Mouse (Mus musculus): ENCODE results near the gene Grin1. TPM values are rescaled to one million over a fixed set of nuclear protein-coding genes. Genes with fewer than 3 reads are reported as not detected.

Gene Grin1
- polyA plus RNA-seq, 1 experiment from 2014 or later: 5.6 TPM

- H3K27ac ChIP-seq: peak within 1 kb of the TSS; percentile 80
- no peaks in the 10 kb centered on the region for H3K27me3 ChIP-seq
- under 1% methylated on average over 52 of the region's 55 CpGs for WGBS
- H3K9ac ChIP-seq: peak within 1 kb of the TSS; percentile 90
- peaks cover 35% of the 10 kb centered on the region for H3K4me1 ChIP-seq
- peaks cover 70% of the 10 kb centered on the region for H3K36me3 ChIP-seq (replicated peaks)
- ATAC-seq (ENCODE audit: low FRiP score): peak; percentile 98
- no peaks in the 10 kb centered on the region for H3K9me3 ChIP-seq
- peak within 1 kb of the TSS; percentile 73 for H3K4me3 ChIP-seq (replicated peaks)
- H3K4me2 ChIP-seq: peak within 1 kb of the TSS; percentile 93
These were observed 47.0 kb downstream of the Grin1 start, which contains the start of the genes Ssna1 and Anapc2 for GRCm38 (mm10) chr2:25271827-25272511. TSS of gene Ssna1 (minus strand) at chr2:25272438. TSS of gene Anapc2 (plus strand) at chr2:25272478.

DNA sequence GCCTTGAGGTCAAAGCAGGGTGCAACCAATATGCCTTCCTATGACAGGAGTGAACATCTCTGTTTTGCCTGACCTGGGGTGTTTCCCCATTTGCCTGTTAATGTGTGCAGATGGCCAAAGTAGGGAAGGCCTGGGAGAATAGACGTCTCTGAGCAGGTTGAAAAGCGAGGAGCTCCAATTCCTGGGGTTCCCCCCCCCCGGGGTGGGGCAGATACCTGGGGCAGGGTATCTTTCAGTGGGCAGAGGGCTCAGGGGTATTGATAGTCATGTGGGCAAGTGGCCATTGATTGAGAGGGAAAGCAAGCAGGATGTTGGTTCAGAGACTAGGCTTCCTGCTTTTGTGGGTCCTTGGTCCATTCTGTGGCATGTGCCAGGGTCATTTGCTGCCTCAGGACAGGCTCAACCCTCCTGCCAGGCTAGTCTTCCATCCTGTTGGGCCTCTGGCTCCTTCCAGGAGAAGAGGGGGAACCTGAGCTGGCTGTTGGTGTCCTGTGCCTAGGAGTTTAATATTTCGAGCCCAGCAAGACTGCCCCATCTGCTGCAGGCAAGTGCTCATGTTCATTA is 51.2 kb downstream of the Grin1 start:
- Histone ChIP-seq H3K27me3 (peaks cover 23% of the 10 kb centered on the region), H3K4me1 (peaks cover 59% of the 10 kb centered on the region), H3K4me3 (replicated peaks) (no peak overlapping the region), H3K9ac (no peak overlapping the region), H3K27ac (no peak overlapping the region), H3K4me2 (no peak overlapping the region), H3K36me3 (replicated peaks) (peaks cover 34% of the 10 kb centered on the region), H3K9me3 (no peaks in the 10 kb centered on the region)
- 80% methylated on average over 4 of the region's 4 CpGs for WGBS
- no peak for ATAC-seq (ENCODE audit: low FRiP score)

DNA sequence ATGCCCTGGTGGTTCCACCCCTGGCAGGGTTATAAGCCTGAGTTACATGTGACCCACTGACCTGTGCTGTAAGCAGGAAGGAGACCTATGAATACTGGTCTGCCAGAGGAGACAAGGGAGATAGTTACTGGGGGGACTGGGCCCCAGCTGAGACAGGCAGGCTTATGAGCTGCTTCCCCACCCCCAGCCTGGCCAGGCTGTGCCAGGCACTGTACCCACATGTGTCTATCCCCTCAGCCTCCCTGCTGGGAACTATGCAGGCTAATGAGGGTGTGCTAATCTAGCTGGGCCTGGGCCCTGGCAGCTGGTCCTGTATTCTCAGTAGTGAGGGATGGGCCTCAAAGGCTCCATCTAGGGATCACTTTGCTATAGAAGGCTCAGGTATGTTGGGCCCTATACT is 51.7 kb downstream of the Grin1 start:
- no peaks in the 10 kb centered on the region for H3K9me3 ChIP-seq
- H3K4me2 ChIP-seq: no peak overlapping the region
- peaks cover 59% of the 10 kb centered on the region for H3K4me1 ChIP-seq
- ATAC-seq (ENCODE audit: low FRiP score): no peak
- H3K27me3 ChIP-seq: peaks cover 24% of the 10 kb centered on the region
- peaks cover 34% of the 10 kb centered on the region for H3K36me3 ChIP-seq (replicated peaks)
- H3K27ac ChIP-seq: 0 out of 2 replicates have a peak overlapping the region, but pooled peaks have one; percentile 19
- H3K4me3 ChIP-seq (replicated peaks): no peak overlapping the region
- no peak overlapping the region for H3K9ac ChIP-seq

- Histone ChIP-seq H3K9me3 (no peaks in the 10 kb centered on the region), H3K36me3 (replicated peaks) (peaks cover 34% of the 10 kb centered on the region), H3K27me3 (peaks cover 24% of the 10 kb centered on the region), H3K4me3 (replicated peaks) (no peak overlapping the region), H3K9ac (no peak overlapping the region), H3K27ac (0 out of 2 replicates have a peak overlapping the region, but pooled peaks have one; percentile 19), H3K4me1 (peaks cover 62% of the 10 kb centered on the region), H3K4me2 (0 out of 2 replicates have a peak overlapping the region, but pooled peaks have one; percentile 13)
- 64% methylated on average over 2 of the region's 2 CpGs for WGBS
- ATAC-seq (ENCODE audit: low FRiP score): no peak
These were observed 52.3 kb downstream of the Grin1 start for GRCm38 (mm10) chr2:25266720-25267119.

DNA sequence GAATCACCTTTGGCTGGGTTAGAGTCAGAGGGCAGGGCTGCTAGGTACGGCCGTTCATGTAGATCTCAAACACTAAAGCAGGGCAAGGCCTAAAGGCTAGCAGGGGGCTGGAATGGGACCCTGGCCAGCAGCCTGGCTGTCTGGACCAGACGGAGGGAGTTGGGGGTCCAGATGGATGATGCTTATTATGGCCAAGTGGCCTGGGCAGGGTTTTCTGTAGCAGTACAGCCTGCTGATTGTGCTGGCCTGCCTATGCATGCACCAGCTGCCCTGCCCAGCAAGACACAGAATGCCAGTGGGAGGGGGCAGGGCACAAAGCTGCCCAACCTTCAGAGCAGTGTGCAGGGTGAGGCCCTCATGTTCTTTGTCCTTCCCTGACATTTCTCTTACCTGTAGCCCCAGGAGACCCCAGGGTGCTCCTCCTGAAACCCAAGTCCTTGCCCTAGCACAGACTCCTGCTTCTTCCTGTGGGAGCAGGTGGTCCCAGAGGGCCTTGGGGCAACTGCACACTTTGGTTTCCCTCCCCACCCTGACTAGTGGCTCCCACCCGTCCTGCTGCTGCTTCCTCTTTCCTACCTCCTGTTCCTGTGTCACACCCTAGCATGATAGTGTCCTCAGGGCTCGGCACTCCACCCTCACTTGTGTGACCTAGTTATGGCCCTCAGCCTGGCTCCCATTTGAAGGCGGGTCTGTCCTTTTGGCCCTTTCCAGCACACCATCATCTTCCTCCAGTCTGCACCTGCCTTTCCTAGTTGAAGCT is 52.9 kb downstream of the Grin1 start:
- H3K27ac ChIP-seq: no peak overlapping the region
- peaks cover 33% of the 10 kb centered on the region for H3K36me3 ChIP-seq (replicated peaks)
- 75% methylated on average over 6 of the region's 6 CpGs for whole genome bisulfite sequencing
- H3K9me3 ChIP-seq: no peaks in the 10 kb centered on the region
- no peak overlapping the region for H3K4me3 ChIP-seq (replicated peaks)
- no peak for ATAC-seq (ENCODE audit: low FRiP score)
- 0 out of 2 replicates have a peak overlapping the region, but pooled peaks have one; percentile 25 for H3K9ac ChIP-seq
- H3K4me2 ChIP-seq: peak overlapping the region; percentile 13; the same call in 1 of the 2 replicates
- H3K27me3 ChIP-seq: peaks cover 24% of the 10 kb centered on the region
- H3K4me1 ChIP-seq: peaks cover 56% of the 10 kb centered on the region

GRCm38 (mm10) chr2:25264851-25265250 is 54.1 kb downstream of the Grin1 start:
- WGBS: 81% methylated on average over 3 of the region's 3 CpGs
- no peak overlapping the region; the same call in 1 of the 2 replicates for H3K4me2 ChIP-seq
- no peak overlapping the region for H3K9ac ChIP-seq
- H3K4me1 ChIP-seq: peaks cover 49% of the 10 kb centered on the region
- peaks cover 21% of the 10 kb centered on the region for H3K36me3 ChIP-seq (replicated peaks)
- H3K27ac ChIP-seq: no peak overlapping the region
- no peaks in the 10 kb centered on the region for H3K9me3 ChIP-seq
- H3K27me3 ChIP-seq: peaks cover 24% of the 10 kb centered on the region
- H3K4me3 ChIP-seq (replicated peaks): no peak overlapping the region
- no peak for ATAC-seq (ENCODE audit: low FRiP score)

DNA sequence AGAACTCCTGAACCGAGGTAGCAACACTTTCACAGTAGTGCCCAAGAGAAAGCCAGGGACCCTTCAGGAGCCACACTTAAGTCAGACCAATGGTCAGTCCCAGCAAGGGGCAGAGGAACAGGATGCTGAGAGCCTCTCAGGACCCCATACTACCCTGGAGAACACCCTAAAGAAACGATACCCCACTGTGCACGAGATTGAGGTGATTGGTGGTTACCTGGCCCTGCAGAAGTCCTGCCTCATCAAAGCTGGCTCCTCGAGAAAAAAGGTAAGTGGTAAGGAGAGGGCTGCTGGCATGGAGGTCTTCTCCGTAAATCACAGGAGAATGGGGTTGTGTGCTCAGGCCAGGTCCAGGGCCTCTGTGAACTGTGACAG is 54.7 kb downstream of the Grin1 start:
- peak overlapping the region; percentile 99; the same call in 1 of the 2 replicates for H3K4me2 ChIP-seq
- no peaks in the 10 kb centered on the region for H3K9me3 ChIP-seq
- no peak overlapping the region for H3K9ac ChIP-seq
- peaks cover 15% of the 10 kb centered on the region for H3K36me3 ChIP-seq (replicated peaks)
- peak overlapping the region; percentile 79; the same call in 1 of the 2 replicates for H3K4me3 ChIP-seq (replicated peaks)
- no peak overlapping the region for H3K27ac ChIP-seq
- peaks cover 49% of the 10 kb centered on the region for H3K4me1 ChIP-seq
- no peak for ATAC-seq (ENCODE audit: low FRiP score)
- peaks cover 24% of the 10 kb centered on the region for H3K27me3 ChIP-seq
- WGBS: 84% methylated on average over 5 of the region's 5 CpGs

DNA sequence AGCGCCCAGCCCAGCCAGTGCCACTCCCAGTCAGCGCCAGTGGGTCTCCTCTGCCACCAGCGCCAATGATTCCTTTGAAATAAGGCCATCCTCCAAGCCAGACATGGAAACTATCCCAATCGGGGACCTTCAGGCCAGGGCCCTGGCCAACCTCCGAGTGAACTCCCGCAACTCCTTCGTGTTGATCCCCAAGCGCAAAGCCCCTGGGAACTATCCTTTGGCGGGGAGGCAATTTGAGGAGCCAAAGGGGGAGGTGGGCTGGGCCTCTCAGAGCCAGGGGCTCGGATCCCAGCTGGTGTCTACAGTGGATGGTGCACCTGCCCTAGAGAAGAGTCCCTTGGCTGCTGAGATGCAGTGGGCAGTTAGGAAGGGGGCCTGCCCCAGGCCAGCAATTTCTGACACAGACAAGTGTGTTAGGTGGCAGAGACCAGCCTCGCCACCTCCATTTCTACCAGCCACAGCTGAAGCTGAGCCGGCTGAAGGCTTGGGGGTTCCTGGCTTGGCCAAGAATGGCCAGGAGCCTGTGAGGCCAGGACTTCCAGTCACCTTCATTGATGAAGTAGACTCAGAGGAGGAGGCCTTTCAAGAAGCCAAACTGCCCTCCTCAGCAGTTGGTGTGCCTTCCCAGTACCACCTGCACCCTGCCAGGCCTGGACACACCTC is 55.2 kb downstream of the Grin1 start:
- ATAC-seq (ENCODE audit: low FRiP score): no peak
- peaks cover 24% of the 10 kb centered on the region for H3K27me3 ChIP-seq
- H3K4me1 ChIP-seq: peaks cover 49% of the 10 kb centered on the region
- H3K36me3 ChIP-seq (replicated peaks): peaks cover 10% of the 10 kb centered on the region
- peak overlapping the region; percentile 99 for H3K4me2 ChIP-seq
- peak overlapping the region; percentile 79 for H3K4me3 ChIP-seq (replicated peaks)
- no peak overlapping the region for H3K27ac ChIP-seq
- 21% methylated on average over 12 of the region's 12 CpGs for WGBS
- H3K9me3 ChIP-seq: no peaks in the 10 kb centered on the region
- H3K9ac ChIP-seq: peak overlapping the region; percentile 68

GRCm38 (mm10) chr2:25262795-25263622 is 56.0 kb downstream of the Grin1 start:
- WGBS: under 1% methylated on average over 74 of the region's 82 CpGs
- Histone ChIP-seq H3K4me3 (replicated peaks) (peak overlapping the region; percentile 79), H3K27ac (0 out of 2 replicates have a peak overlapping the region, but pooled peaks have one; percentile 36), H3K9me3 (no peaks in the 10 kb centered on the region), H3K4me1 (peaks cover 49% of the 10 kb centered on the region), H3K4me2 (peak overlapping the region; percentile 99), H3K36me3 (replicated peaks) (peaks cover 5% of the 10 kb centered on the region; the same call in 1 of the 2 replicates), H3K27me3 (peaks cover 24% of the 10 kb centered on the region), H3K9ac (peak overlapping the region; percentile 68)
- ATAC-seq (ENCODE audit: low FRiP score): peak; percentile 24

GRCm38 (mm10) chr2:25262291-25262767 is 56.7 kb downstream of the Grin1 start, which contains the start of gene Tprn:
TSS of gene Tprn (plus strand) at chr2:25262618.
- peak within 1 kb of the TSS; percentile 79 for H3K4me3 ChIP-seq (replicated peaks)
- H3K27me3 ChIP-seq: peaks cover 24% of the 10 kb centered on the region
- under 1% methylated on average over 34 of the region's 39 CpGs for WGBS
- peaks cover 47% of the 10 kb centered on the region for H3K4me1 ChIP-seq
- peak; percentile 99 for ATAC-seq (ENCODE audit: low FRiP score)
- peak within 1 kb of the TSS; percentile 68 for H3K9ac ChIP-seq
- H3K36me3 ChIP-seq (replicated peaks): no peaks in the 10 kb centered on the region
- H3K4me2 ChIP-seq: peak within 1 kb of the TSS; percentile 99
- H3K27ac ChIP-seq: 0 out of 2 replicates have a peak within 1 kb of the TSS, but pooled peaks have one; percentile 36
- H3K9me3 ChIP-seq: no peaks in the 10 kb centered on the region

GRCm38 (mm10) chr2:25261870-25262269 is 57.1 kb downstream of the Grin1 start:
- Histone ChIP-seq H3K27ac (0 out of 2 replicates have a peak overlapping the region, but pooled peaks have one; percentile 5), H3K4me3 (replicated peaks) (peak overlapping the region; percentile 79), H3K4me2 (peak overlapping the region; percentile 99), H3K4me1 (peaks cover 46% of the 10 kb centered on the region), H3K27me3 (peaks cover 24% of the 10 kb centered on the region), H3K9me3 (no peaks in the 10 kb centered on the region), H3K36me3 (replicated peaks) (no peaks in the 10 kb centered on the region), H3K9ac (0 out of 2 replicates have a peak overlapping the region, but pooled peaks have one; percentile 25)
- 0 out of 2 replicates have a peak, but pooled peaks have one; percentile 1 for ATAC-seq (ENCODE audit: low FRiP score)
- WGBS: 46% methylated on average over 12 of the region's 12 CpGs

All from forebrain, embryonic 12.5 days (tissue).